Mouse (Mus musculus): Measurements from ENCODE around the gene Slc18a2.

Gene Slc18a2

DNA sequence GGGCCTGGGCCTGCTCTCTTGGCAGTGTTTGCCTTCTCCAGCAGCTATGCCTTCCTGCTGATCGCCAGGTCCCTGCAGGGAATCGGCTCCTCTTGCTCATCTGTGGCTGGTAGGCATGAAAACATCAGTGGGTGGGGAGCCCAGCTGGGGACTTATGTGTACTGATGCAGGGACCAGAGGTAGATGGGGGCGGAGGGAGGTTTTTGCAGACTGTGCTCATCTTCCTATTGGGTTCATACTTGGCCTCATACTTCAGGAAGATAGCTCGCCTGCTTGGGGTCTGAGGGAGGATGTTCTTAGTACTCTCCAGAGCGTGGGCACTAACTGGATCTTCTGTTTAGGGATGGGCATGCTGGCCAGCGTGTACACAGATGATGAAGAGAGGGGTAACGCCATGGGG, 12.5 kb downstream of the Slc18a2 start:
- peak in 1 of 2 experiments; percentile 19 for DNase-seq (ENCODE audit: low spot score in 2 of 2)

DNA sequence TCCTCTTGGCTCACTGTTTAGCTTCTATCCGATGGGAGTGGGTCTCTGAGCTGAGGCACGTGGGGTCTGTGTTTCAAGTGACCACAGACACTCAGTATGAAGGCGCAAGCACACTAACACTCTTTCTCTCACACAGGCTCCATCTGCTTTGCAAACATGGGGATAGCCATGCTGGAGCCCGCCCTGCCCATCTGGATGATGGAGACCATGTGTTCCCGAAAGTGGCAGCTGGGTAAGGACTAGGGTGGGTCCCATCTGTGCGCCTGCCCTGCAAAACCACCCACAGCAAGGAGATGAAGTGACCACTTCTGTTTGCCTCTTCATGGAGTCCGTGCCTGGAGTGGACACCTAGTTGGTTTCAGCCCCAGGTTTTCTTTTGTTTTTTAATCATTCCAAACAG, 15.7 kb downstream of the Slc18a2 start:
- DNase-seq (ENCODE audit: low spot score in 2 of 2): no peak

- DNase-seq (ENCODE audit: low spot score in 2 of 2): peak in 1 of 2 experiments; percentile 16
Measured at GRCm38 (mm10) chr19:59280841-59281240, 20.1 kb downstream of the Slc18a2 start.

GRCm38 (mm10) chr19:59282001-59282400, 21.3 kb downstream of the Slc18a2 start:
- no peak for DNase-seq (ENCODE audit: low spot score in 2 of 2)

DNA sequence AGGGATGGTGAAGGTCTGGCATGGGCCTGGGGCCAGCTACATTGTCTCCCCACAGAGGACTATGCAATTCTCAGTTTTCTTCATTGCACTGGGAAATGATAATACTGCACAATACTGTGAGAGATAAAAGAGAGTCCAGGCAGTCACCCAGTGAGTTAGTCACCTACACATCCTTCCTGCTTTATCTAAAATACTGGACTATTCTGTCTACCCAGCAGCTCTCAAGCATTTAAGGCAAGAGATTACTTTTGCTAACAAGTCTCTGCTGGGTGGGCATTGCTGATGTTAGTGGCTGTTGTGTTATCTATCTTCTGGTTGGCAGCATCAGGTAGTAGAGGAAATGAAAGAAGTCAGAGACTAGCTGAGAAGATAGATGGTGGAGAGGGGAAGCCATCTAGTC, 28.3 kb downstream of the Slc18a2 start:
- DNase-seq (ENCODE audit: low spot score in 2 of 2): no peak

- no peak for DNase-seq (ENCODE audit: low spot score in 2 of 2)
Measured at GRCm38 (mm10) chr19:59289811-59290210, 29.1 kb downstream of the Slc18a2 start.

- peak in 1 of 2 experiments; percentile 25 for DNase-seq (ENCODE audit: low spot score in 2 of 2)
Measured at GRCm38 (mm10) chr19:59292183-59292839, 31.6 kb downstream of the Slc18a2 start.

GRCm38 (mm10) chr19:59315308-59315707, 54.6 kb downstream of the Slc18a2 start:
- DNase-seq (ENCODE audit: low spot score in 2 of 2): no peak

GRCm38 (mm10) chr19:59316571-59316970, 55.9 kb downstream of the Slc18a2 start:
- DNase-seq (ENCODE audit: low spot score in 2 of 2): peak in 1 of 2 experiments; percentile 16

- no peak for DNase-seq (ENCODE audit: low spot score in 2 of 2)
Measured at GRCm38 (mm10) chr19:59321990-59322389, 61.3 kb downstream of the Slc18a2 start, which contains the start of gene Rps12-ps3. TSS of gene Rps12-ps3 (plus strand) at chr19:59322290.

GRCm38 (mm10) chr19:59330816-59331225, 70.1 kb downstream of the Slc18a2 start:
- no peak for DNase-seq (ENCODE audit: low spot score in 2 of 2)

GRCm38 (mm10) chr19:59336655-59337054, 76.0 kb downstream of the Slc18a2 start:
- no peak for DNase-seq (ENCODE audit: low spot score in 2 of 2)

DNA sequence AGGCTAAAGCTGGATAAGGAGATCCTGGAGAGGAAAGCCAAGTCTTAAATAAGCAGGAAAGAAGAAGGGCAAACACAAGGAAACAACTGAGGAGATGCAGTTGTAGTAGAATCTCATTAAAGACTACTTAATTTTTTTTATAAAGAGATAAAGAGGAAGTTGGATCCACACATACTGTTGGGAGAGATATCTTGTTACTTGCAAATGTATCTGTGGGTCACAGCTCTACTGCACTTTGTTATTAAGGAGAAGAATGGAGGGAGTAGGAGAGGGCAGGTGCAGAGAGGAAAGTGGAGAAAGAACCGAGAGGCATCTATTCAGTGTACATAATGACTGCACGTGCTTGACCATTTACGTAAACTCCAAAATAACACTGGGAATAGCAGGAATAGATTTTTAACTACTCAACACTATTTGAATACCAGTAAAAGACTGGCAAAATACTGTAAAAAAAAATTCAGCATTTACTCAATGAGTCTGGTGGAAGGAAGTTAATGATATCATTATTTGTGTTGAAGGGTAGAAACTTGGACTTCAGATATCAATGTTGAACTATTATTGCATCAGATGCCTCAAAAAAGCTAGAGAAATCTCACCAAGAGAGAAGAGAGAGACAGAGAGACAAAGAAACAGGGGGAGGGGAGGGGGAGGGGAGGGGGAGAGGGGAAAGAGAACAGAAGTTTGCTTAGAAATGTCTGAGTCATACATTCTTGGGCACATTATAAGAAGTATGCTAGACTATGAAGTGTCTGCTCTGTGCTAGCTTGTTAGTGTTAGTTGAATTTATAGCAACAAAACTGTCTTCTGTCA, 77.4 kb downstream of the Slc18a2 start:
- no peak for DNase-seq (ENCODE audit: low spot score in 2 of 2)

DNA sequence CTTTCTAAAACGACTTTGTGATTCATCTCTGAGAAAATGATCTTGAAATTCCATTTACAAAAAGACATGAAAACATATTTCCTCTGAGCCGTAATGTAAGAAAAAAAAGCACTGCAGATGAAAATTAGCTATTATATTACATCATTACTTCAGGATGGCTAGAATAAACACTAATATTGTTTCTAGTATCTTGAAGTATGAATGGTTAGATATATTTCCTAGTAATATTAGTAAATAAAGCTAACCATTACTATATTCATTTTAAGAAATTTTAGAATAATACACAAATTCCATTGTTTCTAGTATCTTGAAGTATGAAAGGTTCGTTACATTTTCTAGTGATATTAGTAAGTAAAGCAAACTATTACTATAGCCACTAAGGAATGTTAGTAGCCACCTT, 79.2 kb downstream of the Slc18a2 start:
- DNase-seq (ENCODE audit: low spot score in 2 of 2): no peak

- no peak for DNase-seq (ENCODE audit: low spot score in 2 of 2)
Measured at GRCm38 (mm10) chr19:59342964-59343363, 82.3 kb downstream of the Slc18a2 start.

GRCm38 (mm10) chr19:59344304-59344711, 83.6 kb downstream of the Slc18a2 start:
- peak in 1 of 2 experiments; percentile 6 for DNase-seq (ENCODE audit: low spot score in 2 of 2)

GRCm38 (mm10) chr19:59345081-59345657, 84.5 kb downstream of the Slc18a2 start:
- DNase-seq (ENCODE audit: low spot score in 2 of 2): peak in 1 of 2 experiments; percentile 24
